9 mouse cellular contexts compared by ENCODE assay signal in genomic region chr6:108835765-108836691, GRCm38 (mm10). TPM values are rescaled to one million over a fixed set of nuclear protein-coding genes. Genes with fewer than 3 reads are reported as not detected.
DNase-seq lines count a peak whose midpoint lies in the region; ATAC-seq and TF ChIP-seq lines count a peak whose summit lies in the region.
"Had no signal": no experiment of that assay in that cellular context is flagged by ENCODE, and none has a peak within 500 bp of the region (broad histone marks: within the 10 kb centered on the region; RNA-seq: fewer than 3 reads in every experiment).

No protein-coding gene starts in this region.

- no peaks in the 10 kb centered on the region; the same call in none of the 2 replicates for H3K36me3 ChIP-seq in heart, adult 2 months (ENCODE audit: control insufficient read depth, insufficient read depth, low read length)
- H3K36me3 ChIP-seq in heart, embryonic 12.5 days = peaks cover 24% of the 10 kb centered on the region
- H3K36me3 ChIP-seq in lung, postnatal 0 days (ENCODE audit: insufficient read depth, low read length) = peaks cover 6% of the 10 kb centered on the region; the same call in 1 of the 2 replicates
- peaks cover 49% of the 10 kb centered on the region for H3K36me3 ChIP-seq in hindbrain, embryonic 10.5 days
- peaks cover 18% of the 10 kb centered on the region for H3K36me3 ChIP-seq in hindbrain, embryonic 13.5 days
- H3K36me3 ChIP-seq: heart, embryonic 15.5 days had no signal

- H3K4me3 ChIP-seq in heart, adult 2 months = no peak overlapping the region
- no peak overlapping the region for H3K4me3 ChIP-seq in heart, embryonic 12.5 days
- H3K4me3 ChIP-seq in lung, postnatal 0 days (ENCODE audit: low read depth, low read length) = no peak overlapping the region
- no peak overlapping the region for H3K4me3 ChIP-seq in hindbrain, embryonic 10.5 days
- no peak overlapping the region for H3K4me3 ChIP-seq in hindbrain, embryonic 13.5 days
- H3K4me3 ChIP-seq: heart, embryonic 15.5 days had no signal

- H3K4me1 ChIP-seq in heart, adult 2 months (ENCODE audit: control insufficient read depth, insufficient read depth, low read length) = peaks cover 1% of the 10 kb centered on the region
- no peaks in the 10 kb centered on the region for H3K4me1 ChIP-seq in heart, embryonic 12.5 days (replicated peaks)
- H3K4me1 ChIP-seq in lung, postnatal 0 days (ENCODE audit: insufficient read depth, low read depth, low read length) = peaks cover 13% of the 10 kb centered on the region; the same call in 1 of the 2 replicates
- peaks cover 3% of the 10 kb centered on the region; the same call in 1 of the 2 replicates for H3K4me1 ChIP-seq in hindbrain, embryonic 10.5 days (replicated peaks)
- peaks cover 4% of the 10 kb centered on the region for H3K4me1 ChIP-seq in hindbrain, embryonic 13.5 days (replicated peaks)

- ATAC-seq in heart, embryonic 12.5 days (ENCODE audit: insufficient number of reproducible peaks, low FRiP score) = no peak
- ATAC-seq in granulocyte monocyte progenitor cell, adult 5-6 weeks (replicated peaks; ENCODE audit: poor library complexity, severe bottlenecking) = peak; percentile 81
- peak; percentile 90 for ATAC-seq in lung, postnatal 0 days
- ATAC-seq in hindbrain, embryonic 13.5 days (ENCODE audit: low FRiP score) = no peak

- no peak for TF ChIP-seq EP300 in heart, adult 2 months (IDR thresholded peaks at IDR 0.05; ENCODE audit: insufficient read depth, low read depth, low read length)
- TF ChIP-seq EP300 in lung, postnatal 0 days (IDR thresholded peaks at IDR 0.05) = peak; percentile 60; the same call in 1 of the 2 replicates

- H3K27ac ChIP-seq in heart, adult 2 months = peak overlapping the region; percentile 36; the same call in 1 of the 2 replicates
- H3K27ac ChIP-seq in heart, embryonic 12.5 days (ENCODE audit: poor library complexity, severe bottlenecking) = no peak overlapping the region
- peak overlapping the region; percentile 48 for H3K27ac ChIP-seq in lung, postnatal 0 days (ENCODE audit: low read length)
- no peak overlapping the region for H3K27ac ChIP-seq in hindbrain, embryonic 10.5 days
- no peak overlapping the region for H3K27ac ChIP-seq in hindbrain, embryonic 13.5 days
- H3K27ac ChIP-seq: heart, embryonic 15.5 days had no signal

- DNase-seq in heart, adult 2 months = peak; percentile 28 to 53
- peak; percentile 89 for DNase-seq in lung, postnatal 0 days (ENCODE audit: low spot score)
- peak; percentile 66 to 79 for DNase-seq in thymus, adult 18-20 months
- DNase-seq in cerebellum, postnatal 10 days = no peak
- no peak for DNase-seq in hindbrain, embryonic 10.5 days (ENCODE audit: low spot score)

- no peaks in the 10 kb centered on the region for H3K27me3 ChIP-seq in heart, adult 2 months (ENCODE audit: control insufficient read depth, insufficient read depth, low read length)
- no peaks in the 10 kb centered on the region for H3K27me3 ChIP-seq in heart, embryonic 12.5 days (replicated peaks)
- H3K27me3 ChIP-seq in lung, postnatal 0 days (replicated peaks; ENCODE audit: insufficient read depth, low read length) = no peaks in the 10 kb centered on the region
- no peaks in the 10 kb centered on the region for H3K27me3 ChIP-seq in hindbrain, embryonic 10.5 days (ENCODE audit: insufficient read depth, poor library complexity, severe bottlenecking)
- no peaks in the 10 kb centered on the region for H3K27me3 ChIP-seq in hindbrain, embryonic 13.5 days
- H3K27me3 ChIP-seq: heart, embryonic 15.5 days had no signal

- intact Hi-C loops in heart, adult 2 months (cut with DNase I) = no loop called here

- peaks cover 3% of the 10 kb centered on the region; the same call in 1 of the 2 replicates for H3K79me2 ChIP-seq in heart, adult 2 months (replicated peaks; ENCODE audit: control insufficient read depth, insufficient read depth, low read length)

- no peak overlapping the region for H3K4me2 ChIP-seq in heart, embryonic 12.5 days
- H3K4me2 ChIP-seq in lung, postnatal 0 days (replicated peaks; ENCODE audit: low read depth, low read length) = peak overlapping the region; percentile 3; the same call in 1 of the 2 replicates
- no peak overlapping the region for H3K4me2 ChIP-seq in hindbrain, embryonic 13.5 days
- H3K4me2 ChIP-seq: heart, embryonic 15.5 days had no signal

- whole genome bisulfite sequencing in heart, adult 2 months = 74% methylated on average over 16 of the region's 16 CpGs
- WGBS in heart, embryonic 12.5 days = 87% methylated on average over 16 of the region's 16 CpGs
- 48% methylated on average over 16 of the region's 16 CpGs for WGBS in lung, postnatal 0 days
- 86% methylated on average over 16 of the region's 16 CpGs for WGBS in hindbrain, embryonic 10.5 days
- WGBS in hindbrain, embryonic 13.5 days = 88% methylated on average over 16 of the region's 16 CpGs

- no peak overlapping the region for H3K9ac ChIP-seq in heart, adult 2 months (ENCODE audit: low read depth, low read length)
- H3K9ac ChIP-seq in heart, embryonic 12.5 days = no peak overlapping the region
- H3K9ac ChIP-seq in lung, postnatal 0 days (replicated peaks; ENCODE audit: low read depth) = no peak overlapping the region
- no peak overlapping the region for H3K9ac ChIP-seq in hindbrain, embryonic 13.5 days
- H3K9ac ChIP-seq: heart, embryonic 15.5 days had no signal

- H3K9me3 ChIP-seq in heart, embryonic 12.5 days (replicated peaks) = no peaks in the 10 kb centered on the region
- H3K9me3 ChIP-seq in lung, postnatal 0 days (ENCODE audit: low read length) = no peaks in the 10 kb centered on the region
- H3K9me3 ChIP-seq in hindbrain, embryonic 10.5 days = no peaks in the 10 kb centered on the region
- no peaks in the 10 kb centered on the region for H3K9me3 ChIP-seq in hindbrain, embryonic 13.5 days
- H3K9me3 ChIP-seq: heart, embryonic 15.5 days had no signal

- TF ChIP-seq POLR2A in heart, adult 2 months (IDR thresholded peaks at IDR 0.05; ENCODE audit: insufficient read depth, low read depth, low read length) = no peak

- TF ChIP-seq CTCF in heart, adult 2 months (IDR thresholded peaks at IDR 0.05) = no peak
- no peak for TF ChIP-seq CTCF in lung, postnatal 0 days (IDR thresholded peaks at IDR 0.05)

RNA-seq across cellular contexts. Expression of gene Edem1, which starts 7.6 kb away (rescaled TPM):
- 10 to 100 TPM; 10.1 to 13.8 TPM for total RNA-seq in heart, adult 2 months (2021)
- 6.0 and 7.4 TPM in 2 replicates for polyA plus RNA-seq in heart, adult 2 months (2012; rRNA removed)
- polyA plus RNA-seq in heart, embryonic 12.5 days (2016; fragmentation: Nextera tagmentation; extraction: Ambion mirVana) = 15.4 and 15.6 TPM in 2 replicates
- total RNA-seq in granulocyte monocyte progenitor cell, adult 5-6 weeks (2014; fragmentation: Nextera tagmentation) = 70.0 and 110 TPM in 2 replicates
- total RNA-seq in granulocyte monocyte progenitor cell, adult 5-6 weeks (2017) = 53.6 and 60.7 TPM in 2 replicates
- polyA plus RNA-seq in lung, postnatal 0 days (2015; fragmentation: Nextera tagmentation; extraction: Ambion mirVana) = 15.0 and 15.5 TPM in 2 replicates
- 16.7 and 16.8 TPM in 2 replicates for polyA plus RNA-seq in hindbrain, embryonic 10.5 days (2016; fragmentation: Nextera tagmentation; extraction: Ambion mirVana)
- polyA plus RNA-seq in hindbrain, embryonic 13.5 days (2015; fragmentation: Nextera tagmentation; extraction: Ambion mirVana) = 6.0 and 6.5 TPM in 2 replicates

RNA-seq across cellular contexts. Expression of gene Arl8b, which starts 53.1 kb away (rescaled TPM):
- total RNA-seq in heart, adult 2 months (2021) = 100 to 1,000 TPM in 1 of 2 experiments, 10 to 100 TPM in 1; 93.0 to 101 TPM
- polyA plus RNA-seq in heart, adult 2 months (2012; rRNA removed) = 21.5 and 39.1 TPM in 2 replicates
- polyA plus RNA-seq in heart, embryonic 12.5 days (2016; fragmentation: Nextera tagmentation; extraction: Ambion mirVana) = 71.6 and 72.6 TPM in 2 replicates
- 96.8 and 113 TPM in 2 replicates for total RNA-seq in granulocyte monocyte progenitor cell, adult 5-6 weeks (2014; fragmentation: Nextera tagmentation)
- 59.2 and 91.6 TPM in 2 replicates for total RNA-seq in granulocyte monocyte progenitor cell, adult 5-6 weeks (2017)
- polyA plus RNA-seq in lung, postnatal 0 days (2015; fragmentation: Nextera tagmentation; extraction: Ambion mirVana) = 45.5 and 54.3 TPM in 2 replicates
- polyA plus RNA-seq in hindbrain, embryonic 10.5 days (2016; fragmentation: Nextera tagmentation; extraction: Ambion mirVana) = 63.5 and 65.9 TPM in 2 replicates
- 96.1 and 98.2 TPM in 2 replicates for polyA plus RNA-seq in hindbrain, embryonic 13.5 days (2015; fragmentation: Nextera tagmentation; extraction: Ambion mirVana)

Comparison
In these comparisons a context has a peak if more than half of its experiments do, and no peak if none do; other contexts are left out.
1. H3K27ac ChIP-seq: peak in heart, adult 2 months (single experiment) and lung, postnatal 0 days (single experiment); none in heart, embryonic 12.5 days (single experiment), hindbrain, embryonic 10.5 days (single experiment) and hindbrain, embryonic 13.5 days (single experiment).
2. DNase-seq: peak in heart, adult 2 months (2 of 2), lung, postnatal 0 days (single experiment) and thymus, adult 18-20 months (2 of 2); none in cerebellum, postnatal 10 days (0 of 2) and hindbrain, embryonic 10.5 days (single experiment).
3. ATAC-seq: peak in granulocyte monocyte progenitor cell, adult 5-6 weeks (single experiment) and lung, postnatal 0 days (single experiment); none in heart, embryonic 12.5 days (single experiment) and hindbrain, embryonic 13.5 days (single experiment).